8 mouse cellular contexts compared by ENCODE assay signal in genomic region chr15:77245418-77246365, GRCm38 (mm10).
DNase-seq lines count a peak whose midpoint lies in the region; ATAC-seq lines count a peak whose summit lies in the region.

No protein-coding gene starts in this region.

- H3K9ac ChIP-seq in embryonic facial prominence, embryonic 12.5 days: no peak overlapping the region
- peak overlapping the region; percentile 39 for H3K9ac ChIP-seq in heart, embryonic 14.5 days (ENCODE audit: low read length)
- H3K9ac ChIP-seq in lung, embryonic 15.5 days: no peak overlapping the region

- no peaks in the 10 kb centered on the region for H3K36me3 ChIP-seq in embryonic facial prominence, embryonic 12.5 days
- H3K36me3 ChIP-seq in heart, embryonic 14.5 days (ENCODE audit: control insufficient read depth, insufficient read depth, low read length): no peaks in the 10 kb centered on the region
- H3K36me3 ChIP-seq in lung, embryonic 15.5 days: no peaks in the 10 kb centered on the region

- 11% methylated on average over 11 of the region's 11 CpGs for WGBS in embryonic facial prominence, embryonic 12.5 days
- WGBS in heart, embryonic 14.5 days: 5% methylated on average over 11 of the region's 11 CpGs
- 12% methylated on average over 11 of the region's 11 CpGs for WGBS in lung, embryonic 15.5 days

- H3K27me3 ChIP-seq in embryonic facial prominence, embryonic 12.5 days: no peaks in the 10 kb centered on the region
- no peaks in the 10 kb centered on the region for H3K27me3 ChIP-seq in heart, embryonic 14.5 days (ENCODE audit: control insufficient read depth, insufficient read depth, low read length)
- H3K27me3 ChIP-seq in lung, embryonic 15.5 days: no peaks in the 10 kb centered on the region

- H3K9me3 ChIP-seq in embryonic facial prominence, embryonic 12.5 days: no peaks in the 10 kb centered on the region
- H3K9me3 ChIP-seq in heart, embryonic 14.5 days (ENCODE audit: control insufficient read depth, low read length): no peaks in the 10 kb centered on the region
- no peaks in the 10 kb centered on the region for H3K9me3 ChIP-seq in lung, embryonic 15.5 days

- peaks cover 50% of the 10 kb centered on the region for H3K4me1 ChIP-seq in embryonic facial prominence, embryonic 12.5 days
- peaks cover 16 to 40% of the 10 kb centered on the region in 2 experiments for H3K4me1 ChIP-seq in heart, embryonic 14.5 days (ENCODE audit: control insufficient read depth in 2 of 2, insufficient read depth in 2 of 2, low read length in 2 of 2)
- H3K4me1 ChIP-seq in lung, embryonic 15.5 days: peaks cover 31% of the 10 kb centered on the region

- peak; percentile 35 for DNase-seq in gastrocnemius, adult 18-20 months (ENCODE audit: low spot score)
- DNase-seq in gastrocnemius, postnatal 10 days: no peak
- DNase-seq in kidney, postnatal 36 days: peak; percentile 58 to 87
- peak; percentile 91 to 96 for DNase-seq in right cerebral cortex, postnatal 10 days (ENCODE audit: low spot score in 2 of 2)
- DNase-seq in urinary bladder, adult 18-20 months (ENCODE audit: low spot score in 2 of 2): no peak

- peak overlapping the region; percentile 72 for H3K27ac ChIP-seq in embryonic facial prominence, embryonic 12.5 days
- H3K27ac ChIP-seq in heart, embryonic 14.5 days (replicated peaks in 1 of 2; ENCODE audit: control insufficient read depth in 1 of 2, insufficient read depth in 1 of 2, low read depth in 2 of 2, low read length in 2 of 2): peak overlapping the region; percentile 64 to 69
- H3K27ac ChIP-seq in lung, embryonic 15.5 days: peak overlapping the region; percentile 66

- 0 out of 2 replicates have a peak overlapping the region, but pooled peaks have one; percentile 10 for H3K4me3 ChIP-seq in embryonic facial prominence, embryonic 12.5 days
- H3K4me3 ChIP-seq in heart, embryonic 14.5 days (ENCODE audit: control insufficient read depth in 1 of 2, insufficient read depth in 1 of 2, low read depth in 1 of 2, low read length in 2 of 2): no peak overlapping the region; a peak in 1 of 4 replicates
- H3K4me3 ChIP-seq in lung, embryonic 15.5 days: no peak overlapping the region

- peak; percentile 90 for ATAC-seq in embryonic facial prominence, embryonic 12.5 days (ENCODE audit: insufficient number of reproducible peaks, insufficient read depth, low FRiP score, low TSS enrichment)
- ATAC-seq in heart, embryonic 14.5 days (ENCODE audit: insufficient number of reproducible peaks, insufficient read depth, low FRiP score, low read depth): peak; percentile 76
- peak; percentile 78 for ATAC-seq in lung, embryonic 15.5 days (ENCODE audit: borderline replicate concordance, extremely low read depth, low FRiP score, low TSS enrichment)

- H3K4me2 ChIP-seq in embryonic facial prominence, embryonic 12.5 days (replicated peaks): peak overlapping the region; percentile 44
- peak overlapping the region; percentile 50 for H3K4me2 ChIP-seq in heart, embryonic 14.5 days (ENCODE audit: low read length)
- peak overlapping the region; percentile 28 for H3K4me2 ChIP-seq in lung, embryonic 15.5 days

Comparison
In these comparisons a context has a peak if more than half of its experiments do, and no peak if none do; other contexts are left out.
1. DNase-seq: peak in gastrocnemius, adult 18-20 months (single experiment), kidney, postnatal 36 days (2 of 2) and right cerebral cortex, postnatal 10 days (2 of 2); none in gastrocnemius, postnatal 10 days (single experiment) and urinary bladder, adult 18-20 months (0 of 2).
2. Peak in every context shown above with its lines, with median percentiles within 50 percentile points of each other: ATAC-seq, H3K27ac ChIP-seq and H3K4me2 ChIP-seq.